In genomic region chr15:88837199-88837932, GRCm38 (mm10) we compare ENCODE assay signal across 8 mouse cellular contexts. TPM values are rescaled to one million over a fixed set of nuclear protein-coding genes. Genes with fewer than 3 reads are reported as not detected.
A peak's percentile ranks its signal among the peaks of the same experiment; 100 is the strongest.
DNase-seq lines count a peak whose midpoint lies in the region; ATAC-seq and TF ChIP-seq lines count a peak whose summit lies in the region.

No protein-coding gene starts in this region.

- peak overlapping the region; percentile 89 for H3K4me2 ChIP-seq in midbrain, embryonic 16.5 days (ENCODE audit: low read length)

- peak; percentile 94 for TF ChIP-seq EP300 in heart, adult 2 months (IDR thresholded peaks at IDR 0.05; ENCODE audit: insufficient read depth, low read depth, low read length)

- ATAC-seq in common myeloid progenitor, adult 5-6 weeks (replicated peaks; ENCODE audit: low read depth, poor library complexity, severe bottlenecking), result peak; percentile 85
- ATAC-seq in midbrain, embryonic 16.5 days, result peak; percentile 74

- peak; percentile 66 for DNase-seq in right cerebral cortex, adult 18-20 months
- DNase-seq in right cerebral cortex, postnatal 25 days, result no peak
- DNase-seq in heart, adult 2 months, result peak; percentile 83 to 88
- peak; percentile 89 for DNase-seq in kidney, adult 11 months
- peak; percentile 82 for DNase-seq in liver, adult 2 months (ENCODE audit: extremely low read depth, low read depth, low spot score)
- DNase-seq in thymus, postnatal 36 days, result peak; percentile 36 to 41

- intact Hi-C loops in heart, adult 2 months (cut with DNase I), result no loop called here

- peak overlapping the region; percentile 92 for H3K27ac ChIP-seq in heart, adult 2 months
- peak overlapping the region; percentile 83 for H3K27ac ChIP-seq in liver, adult 2 months (replicated peaks; ENCODE audit: insufficient read depth, low read depth, low read length)
- H3K27ac ChIP-seq in midbrain, embryonic 16.5 days (ENCODE audit: low read length), result peak overlapping the region; percentile 64

- peak overlapping the region; percentile 59 for H3K4me3 ChIP-seq in heart, adult 2 months
- H3K4me3 ChIP-seq in liver, adult 2 months (ENCODE audit: insufficient read depth, low read depth, low read length), result peak overlapping the region; percentile 83
- peak overlapping the region; percentile 51 for H3K4me3 ChIP-seq in midbrain, embryonic 16.5 days (ENCODE audit: low read depth, low read length)

- peak overlapping the region; percentile 77 for H3K9ac ChIP-seq in heart, adult 2 months (ENCODE audit: low read depth, low read length)
- peak overlapping the region; percentile 88 for H3K9ac ChIP-seq in liver, adult 2 months (ENCODE audit: low read depth, low read length)
- H3K9ac ChIP-seq in midbrain, embryonic 16.5 days (ENCODE audit: low read depth, low read length), result peak overlapping the region; percentile 75

- no peaks in the 10 kb centered on the region for H3K36me3 ChIP-seq in heart, adult 2 months (ENCODE audit: control insufficient read depth, insufficient read depth, low read length)
- no peaks in the 10 kb centered on the region for H3K36me3 ChIP-seq in liver, adult 2 months (ENCODE audit: control insufficient read depth, insufficient read depth, low read length)
- H3K36me3 ChIP-seq in midbrain, embryonic 16.5 days (ENCODE audit: control insufficient read depth, insufficient read depth, low read length), result no peaks in the 10 kb centered on the region

- no peaks in the 10 kb centered on the region for H3K79me2 ChIP-seq in heart, adult 2 months (replicated peaks; ENCODE audit: control insufficient read depth, insufficient read depth, low read length)
- no peaks in the 10 kb centered on the region for H3K79me2 ChIP-seq in liver, adult 2 months (ENCODE audit: control insufficient read depth, insufficient read depth, low read length)

- no peaks in the 10 kb centered on the region for H3K27me3 ChIP-seq in heart, adult 2 months (ENCODE audit: control insufficient read depth, insufficient read depth, low read length)
- H3K27me3 ChIP-seq in liver, adult 2 months (ENCODE audit: control insufficient read depth, insufficient read depth, low read length), result no peaks in the 10 kb centered on the region
- no peaks in the 10 kb centered on the region for H3K27me3 ChIP-seq in midbrain, embryonic 16.5 days (ENCODE audit: control insufficient read depth, insufficient read depth, low read depth, low read length)

- 2% methylated on average over 39 of the region's 39 CpGs for WGBS in heart, adult 2 months
- under 1% methylated on average over 39 of the region's 39 CpGs for WGBS in liver, adult 2 months
- WGBS in midbrain, embryonic 16.5 days, result 1% methylated on average over 38 of the region's 39 CpGs

- H3K9me3 ChIP-seq in midbrain, embryonic 16.5 days (replicated peaks; ENCODE audit: control insufficient read depth, low read length, poor library complexity, severe bottlenecking), result no peaks in the 10 kb centered on the region

- TF ChIP-seq POLR2A in heart, adult 2 months (IDR thresholded peaks at IDR 0.05; ENCODE audit: insufficient read depth, low read depth, low read length), result peak; percentile 30
- TF ChIP-seq POLR2A in liver, adult 2 months (IDR thresholded peaks at IDR 0.05; ENCODE audit: extremely low read depth, insufficient read depth, low read length), result 0 out of 2 replicates have a peak, but pooled peaks have one; percentile 44

- TF ChIP-seq CTCF in heart, adult 2 months (IDR thresholded peaks at IDR 0.05), result peak; percentile 47
- TF ChIP-seq CTCF in liver, adult 2 months (IDR thresholded peaks at IDR 0.05; ENCODE audit: low read depth, low read length), result no peak

- H3K4me1 ChIP-seq in heart, adult 2 months (ENCODE audit: control insufficient read depth, insufficient read depth, low read length), result peaks cover 17% of the 10 kb centered on the region
- peaks cover 14% of the 10 kb centered on the region for H3K4me1 ChIP-seq in liver, adult 2 months (ENCODE audit: control insufficient read depth, insufficient read depth, low read length)
- H3K4me1 ChIP-seq in midbrain, embryonic 16.5 days (ENCODE audit: control insufficient read depth, insufficient read depth, low read length), result peaks cover 20% of the 10 kb centered on the region

RNA-seq across cellular contexts. Expression of gene Creld2, which starts 17.9 kb away (rescaled TPM):
- 55.5 and 67.1 TPM in 2 replicates for total RNA-seq in common myeloid progenitor, adult 5-6 weeks (2017)
- 10 to 100 TPM; 23.6 to 24.7 TPM for total RNA-seq in heart, adult 2 months (2021)
- polyA plus RNA-seq in heart, adult 2 months (2012; rRNA removed), result 13.6 and 19.9 TPM in 2 replicates
- total RNA-seq in liver, adult 2 months (2014; rRNA removed), result 51.4 and 70.2 TPM in 2 replicates
- polyA plus RNA-seq in liver, adult 2 months (2012; rRNA removed), result 32.6 and 32.9 TPM in 2 replicates
- polyA plus RNA-seq in midbrain, embryonic 16.5 days (2015; fragmentation: Nextera tagmentation; extraction: Ambion mirVana), result 60.6 and 66.4 TPM in 2 replicates

RNA-seq across cellular contexts. Expression of gene Alg12, which starts 18.2 kb away (rescaled TPM):
- 1.8 and 5.0 TPM in 2 replicates for total RNA-seq in common myeloid progenitor, adult 5-6 weeks (2017)
- total RNA-seq in heart, adult 2 months (2021), result 1 to 10 TPM; 7.2 to 8.7 TPM
- polyA plus RNA-seq in heart, adult 2 months (2012; rRNA removed), result 11.0 and 17.5 TPM in 2 replicates
- total RNA-seq in liver, adult 2 months (2014; rRNA removed), result 4.9 and 5.8 TPM in 2 replicates
- polyA plus RNA-seq in liver, adult 2 months (2012; rRNA removed), result 9.4 and 14.4 TPM in 2 replicates
- 7.8 and 9.4 TPM in 2 replicates for polyA plus RNA-seq in midbrain, embryonic 16.5 days (2015; fragmentation: Nextera tagmentation; extraction: Ambion mirVana)

RNA-seq across cellular contexts. Expression of gene Pim3, which starts 24.6 kb away (rescaled TPM):
- 11.9 and 12.3 TPM in 2 replicates for total RNA-seq in common myeloid progenitor, adult 5-6 weeks (2017)
- total RNA-seq in heart, adult 2 months (2021), result 100 to 1,000 TPM in 1 of 2 experiments, 10 to 100 TPM in 1; 95.3 to 133 TPM
- 45.6 and 58.8 TPM in 2 replicates for polyA plus RNA-seq in heart, adult 2 months (2012; rRNA removed)
- total RNA-seq in liver, adult 2 months (2014; rRNA removed), result 59.7 and 68.3 TPM in 2 replicates
- 17.7 and 31.2 TPM in 2 replicates for polyA plus RNA-seq in liver, adult 2 months (2012; rRNA removed)
- polyA plus RNA-seq in midbrain, embryonic 16.5 days (2015; fragmentation: Nextera tagmentation; extraction: Ambion mirVana), result 64.7 and 67.5 TPM in 2 replicates
